Mouse (Mus musculus): ENCODE measurements around the gene Prpsap1. TPM values are rescaled to one million over a fixed set of nuclear protein-coding genes. Genes with fewer than 3 reads are reported as not detected.

Prpsap1 gene
- polyA plus RNA-seq, 1 experiment: 112 TPM

- Histone ChIP-seq H3K4me3 (ENCODE audit: insufficient read depth, low read length) (no peak overlapping the region), H3K4me1 (ENCODE audit: control insufficient read depth, insufficient read depth, low read length) (no peaks in the 10 kb centered on the region), H3K27ac (ENCODE audit: insufficient read depth, low read length) (no peak overlapping the region)
- TF ChIP-seq CTCF (IDR thresholded peaks at IDR 0.05; ENCODE audit: borderline replicate concordance, insufficient read depth, low read length) (no peak), POLR2A (IDR thresholded peaks at IDR 0.05; ENCODE audit: low read depth, low read length) (no peak)
Measured at GRCm38 (mm10) chr11:116449341-116449740, 44.7 kb downstream of the Prpsap1 start.

DNA sequence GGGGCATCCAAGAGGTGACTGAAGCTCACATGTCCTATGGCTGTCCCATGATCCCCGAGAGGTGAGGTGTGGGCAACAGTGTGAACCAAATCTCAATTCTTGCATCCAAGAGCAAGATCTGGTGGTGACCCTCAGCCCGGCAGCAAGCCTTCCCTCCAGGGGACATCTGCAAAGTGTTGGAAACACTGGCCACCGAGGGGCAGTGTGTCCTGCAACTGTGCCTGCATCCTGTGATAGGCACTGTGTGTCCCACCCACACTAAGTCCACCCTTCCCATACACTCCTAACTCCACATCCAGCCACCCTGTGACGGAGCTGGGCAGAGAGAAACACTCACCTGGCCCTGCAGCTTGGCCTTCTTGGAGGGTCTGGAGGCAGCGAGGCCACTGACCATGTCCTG, 46.2 kb downstream of the Prpsap1 start:
- H3K4me3 ChIP-seq (ENCODE audit: insufficient read depth, low read length): no peak overlapping the region
- no peak overlapping the region for H3K27ac ChIP-seq (ENCODE audit: insufficient read depth, low read length)
- H3K4me1 ChIP-seq (ENCODE audit: control insufficient read depth, insufficient read depth, low read length): no peaks in the 10 kb centered on the region
- TF ChIP-seq CTCF (IDR thresholded peaks at IDR 0.05; ENCODE audit: borderline replicate concordance, insufficient read depth, low read length): peak; percentile 33; the same call in 1 of the 2 replicates
- TF ChIP-seq POLR2A (IDR thresholded peaks at IDR 0.05; ENCODE audit: low read depth, low read length): no peak

- Histone ChIP-seq H3K4me1 (ENCODE audit: control insufficient read depth, insufficient read depth, low read length) (no peaks in the 10 kb centered on the region), H3K4me3 (ENCODE audit: insufficient read depth, low read length) (no peak overlapping the region), H3K27ac (ENCODE audit: insufficient read depth, low read length) (no peak overlapping the region)
- TF ChIP-seq CTCF (IDR thresholded peaks at IDR 0.05; ENCODE audit: borderline replicate concordance, insufficient read depth, low read length): no peak
- TF ChIP-seq POLR2A (IDR thresholded peaks at IDR 0.05; ENCODE audit: low read depth, low read length): no peak
Measured at GRCm38 (mm10) chr11:116446308-116446887, 47.6 kb downstream of the Prpsap1 start.

DNA sequence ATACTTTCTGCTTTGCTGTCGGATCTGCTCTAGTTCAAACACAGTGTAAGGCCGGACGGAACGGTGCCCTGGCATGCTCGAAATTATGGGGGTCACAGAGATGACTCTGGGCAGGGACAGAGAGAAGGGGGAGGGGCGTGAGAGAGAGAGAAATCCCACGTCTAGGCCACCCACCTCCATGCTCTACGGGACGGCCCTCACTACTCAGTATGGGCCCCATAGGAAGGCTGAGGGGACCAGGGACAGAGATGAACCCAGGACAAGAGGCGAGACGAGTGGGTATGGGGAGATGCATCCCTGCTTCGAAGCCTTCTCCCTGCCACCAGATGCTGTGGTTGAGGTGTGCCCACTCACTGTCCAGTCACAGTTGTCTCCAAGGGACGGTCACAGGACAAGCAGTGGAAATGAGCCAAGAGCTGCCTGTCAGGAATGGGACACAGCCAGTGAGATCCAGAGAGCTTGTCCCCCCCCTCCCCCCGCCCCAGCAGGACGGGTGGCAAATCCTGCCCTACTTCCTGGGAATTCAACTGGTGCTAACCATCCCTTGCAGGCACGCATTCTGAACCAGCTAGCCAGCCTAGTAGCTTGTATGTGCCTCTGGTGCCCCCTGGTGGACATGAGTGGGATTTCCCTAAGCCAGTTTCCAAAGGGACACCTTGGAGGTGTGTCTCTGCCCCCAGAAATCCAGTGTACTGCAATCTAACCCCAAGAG, 48.2 kb downstream of the Prpsap1 start:
- Histone ChIP-seq H3K4me3 (ENCODE audit: insufficient read depth, low read length) (no peak overlapping the region), H3K27ac (ENCODE audit: insufficient read depth, low read length) (no peak overlapping the region), H3K4me1 (ENCODE audit: control insufficient read depth, insufficient read depth, low read length) (no peaks in the 10 kb centered on the region)
- peak; percentile 93 for TF ChIP-seq CTCF (IDR thresholded peaks at IDR 0.05; ENCODE audit: borderline replicate concordance, insufficient read depth, low read length)
- no peak for TF ChIP-seq POLR2A (IDR thresholded peaks at IDR 0.05; ENCODE audit: low read depth, low read length)

DNA sequence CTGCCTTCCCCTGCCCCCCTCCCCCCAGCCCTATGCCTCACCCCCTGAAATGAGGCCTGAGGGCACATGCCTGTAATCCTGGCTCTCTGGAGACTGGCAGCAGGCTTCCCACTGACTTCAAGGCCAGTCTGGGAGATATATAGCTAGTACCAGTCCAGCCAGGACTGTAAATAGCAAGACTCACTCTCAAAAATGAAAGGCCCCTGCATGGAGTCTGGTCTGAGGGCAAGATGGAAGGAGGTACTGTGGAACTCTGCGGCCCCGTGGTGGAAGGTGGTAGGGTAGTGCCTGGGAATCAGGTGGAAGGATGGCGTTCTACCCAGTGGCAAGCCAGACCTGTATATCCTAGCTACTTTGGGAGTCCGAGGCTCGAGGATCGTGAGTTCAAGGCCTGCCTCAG, 50.1 kb downstream of the Prpsap1 start:
- TF ChIP-seq POLR2A (IDR thresholded peaks at IDR 0.05; ENCODE audit: low read depth, low read length): no peak
- TF ChIP-seq CTCF (IDR thresholded peaks at IDR 0.05; ENCODE audit: borderline replicate concordance, insufficient read depth, low read length): no peak
- Histone ChIP-seq H3K27ac (ENCODE audit: insufficient read depth, low read length) (no peak overlapping the region), H3K4me3 (ENCODE audit: insufficient read depth, low read length) (no peak overlapping the region), H3K4me1 (ENCODE audit: control insufficient read depth, insufficient read depth, low read length) (no peaks in the 10 kb centered on the region)

- no peaks in the 10 kb centered on the region for H3K4me1 ChIP-seq (ENCODE audit: control insufficient read depth, insufficient read depth, low read length)
- H3K4me3 ChIP-seq (ENCODE audit: insufficient read depth, low read length): no peak overlapping the region
- no peak overlapping the region for H3K27ac ChIP-seq (ENCODE audit: insufficient read depth, low read length)
- TF ChIP-seq CTCF (IDR thresholded peaks at IDR 0.05; ENCODE audit: borderline replicate concordance, insufficient read depth, low read length): no peak
- TF ChIP-seq POLR2A (IDR thresholded peaks at IDR 0.05; ENCODE audit: low read depth, low read length): no peak
Measured at GRCm38 (mm10) chr11:116443311-116443710, 50.7 kb downstream of the Prpsap1 start.

GRCm38 (mm10) chr11:116442867-116443177, 51.2 kb downstream of the Prpsap1 start:
- no peak overlapping the region for H3K4me3 ChIP-seq (ENCODE audit: insufficient read depth, low read length)
- no peaks in the 10 kb centered on the region for H3K4me1 ChIP-seq (ENCODE audit: control insufficient read depth, insufficient read depth, low read length)
- no peak overlapping the region for H3K27ac ChIP-seq (ENCODE audit: insufficient read depth, low read length)
- TF ChIP-seq POLR2A (IDR thresholded peaks at IDR 0.05; ENCODE audit: low read depth, low read length): no peak
- TF ChIP-seq CTCF (IDR thresholded peaks at IDR 0.05; ENCODE audit: borderline replicate concordance, insufficient read depth, low read length): no peak

GRCm38 (mm10) chr11:116442129-116442866, 51.7 kb downstream of the Prpsap1 start:
- Histone ChIP-seq H3K27ac (ENCODE audit: insufficient read depth, low read length) (no peak overlapping the region), H3K4me1 (ENCODE audit: control insufficient read depth, insufficient read depth, low read length) (0 out of 2 replicates have a peak, but pooled peaks cover under 1% of the 10 kb centered on the region), H3K4me3 (ENCODE audit: insufficient read depth, low read length) (no peak overlapping the region)
- TF ChIP-seq POLR2A (IDR thresholded peaks at IDR 0.05; ENCODE audit: low read depth, low read length) (no peak), CTCF (IDR thresholded peaks at IDR 0.05; ENCODE audit: borderline replicate concordance, insufficient read depth, low read length) (no peak)

- Histone ChIP-seq H3K27ac (ENCODE audit: insufficient read depth, low read length) (no peak overlapping the region), H3K4me1 (ENCODE audit: control insufficient read depth, insufficient read depth, low read length) (peaks cover 10% of the 10 kb centered on the region; the same call in 1 of the 2 replicates), H3K4me3 (ENCODE audit: insufficient read depth, low read length) (no peak overlapping the region)
- TF ChIP-seq POLR2A (IDR thresholded peaks at IDR 0.05; ENCODE audit: low read depth, low read length) (no peak), CTCF (IDR thresholded peaks at IDR 0.05; ENCODE audit: borderline replicate concordance, insufficient read depth, low read length) (no peak)
Measured at GRCm38 (mm10) chr11:116440408-116441068, 53.5 kb downstream of the Prpsap1 start.

All from embryonic fibroblast, embryonic 13.5 days (primary cell).